Mouse (Mus musculus): ENCODE measurements around the gene Gpr18.
"Not testable (repeated sequence)": the region's sequence is repeated elsewhere in the genome, so short reads cannot be mapped to it uniquely, and the experiment has no call there.

DNA sequence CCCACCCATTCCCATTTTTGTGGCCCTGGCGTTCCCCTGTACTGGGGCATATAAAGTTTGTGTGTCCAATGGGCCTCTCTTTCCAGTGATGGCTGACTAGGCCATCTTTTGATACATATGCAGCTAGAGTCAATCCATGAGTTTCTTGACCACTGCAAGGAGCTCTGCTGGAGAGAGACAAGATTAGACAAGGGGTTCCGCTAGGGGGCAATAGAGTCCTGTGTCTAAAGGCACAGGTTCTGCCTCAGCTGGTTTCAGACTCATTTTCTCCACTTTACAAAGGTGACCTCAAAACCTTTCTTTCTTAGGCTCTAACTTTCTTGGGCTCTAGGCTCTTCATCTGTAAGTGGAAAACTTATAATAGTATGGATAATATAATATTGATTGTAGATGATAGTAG is 50.4 kb downstream of the Gpr18 start:
- TF ChIP-seq CTCF (IDR thresholded peaks at IDR 0.05): peak; percentile 82
- not testable (repeated sequence) for TF ChIP-seq POLR2A, EP300 (IDR thresholded peaks at IDR 0.05; ENCODE audit: insufficient read depth, low read depth, low read length)

Measured in heart, adult 2 months (tissue).